16 mouse cellular contexts compared by ENCODE assay signal in genomic region chr9:96783258-96783657, GRCm38 (mm10). TPM values are rescaled to one million over a fixed set of nuclear protein-coding genes. Genes with fewer than 3 reads are reported as not detected.
A peak's percentile ranks its signal among the peaks of the same experiment; 100 is the strongest.
DNase-seq lines count a peak whose midpoint lies in the region; ATAC-seq lines count a peak whose summit lies in the region.
"Had no signal": no experiment of that assay in that cellular context is flagged by ENCODE, and none has a peak within 500 bp of the region (broad histone marks: within the 10 kb centered on the region; RNA-seq: fewer than 3 reads in every experiment).

No protein-coding gene starts in this region.

- H3K36me3 ChIP-seq in heart, embryonic 10.5 days: no peaks in the 10 kb centered on the region
- H3K36me3 ChIP-seq in lung, embryonic 16.5 days (ENCODE audit: control insufficient read depth, insufficient read depth, low read length): no peaks in the 10 kb centered on the region
- H3K36me3 ChIP-seq: embryonic facial prominence, embryonic 13.5 days; G1E; midbrain, embryonic 12.5 days had no signal

- H3K27me3 ChIP-seq in heart, embryonic 10.5 days (ENCODE audit: insufficient read depth, poor library complexity, severe bottlenecking): no peaks in the 10 kb centered on the region
- H3K27me3 ChIP-seq in lung, embryonic 16.5 days (ENCODE audit: control insufficient read depth, insufficient read depth, low read depth, low read length): no peaks in the 10 kb centered on the region
- H3K27me3 ChIP-seq: embryonic facial prominence, embryonic 13.5 days; midbrain, embryonic 12.5 days had no signal

- no peak for DNase-seq in heart, embryonic 10.5 days (ENCODE audit: low spot score)
- DNase-seq in heart, adult 8-10 months (ENCODE audit: low spot score): no peak
- DNase-seq in lung, postnatal 10 days: no peak
- DNase-seq in adipocyte (ENCODE audit: low spot score): peak; percentile 7
- peak; percentile 55 for DNase-seq in mesoderm, embryonic 11.5 days (ENCODE audit: low read depth, low spot score)
- no peak for DNase-seq in right cerebral cortex, adult 18-20 months
- DNase-seq: cerebellum, postnatal 14 days; thymus, postnatal 36 days had no signal

- WGBS in heart, embryonic 10.5 days: 23% methylated on average over 5 of the region's 5 CpGs
- WGBS in lung, embryonic 16.5 days: 43% methylated on average over 5 of the region's 5 CpGs

- peaks cover 27% of the 10 kb centered on the region for H3K4me1 ChIP-seq in heart, embryonic 10.5 days
- peaks cover 17% of the 10 kb centered on the region; the same call in 1 of the 2 replicates for H3K4me1 ChIP-seq in lung, embryonic 16.5 days (replicated peaks; ENCODE audit: control insufficient read depth, insufficient read depth, low read length)
- H3K4me1 ChIP-seq: midbrain, embryonic 12.5 days had no signal

- 0 out of 2 replicates have a peak, but pooled peaks have one; percentile 34 for ATAC-seq in lung, embryonic 16.5 days (ENCODE audit: low read depth)
- ATAC-seq in erythroblast, adult 5-6 weeks (replicated peaks; ENCODE audit: low FRiP score, poor library complexity, severe bottlenecking): no peak
- ATAC-seq: forebrain, embryonic 16.5 days had no signal

- no peak overlapping the region for H3K9ac ChIP-seq in lung, embryonic 16.5 days (ENCODE audit: low read length)
- H3K9ac ChIP-seq: embryonic facial prominence, embryonic 13.5 days; midbrain, embryonic 12.5 days had no signal

- H3K4me2 ChIP-seq in lung, embryonic 16.5 days (ENCODE audit: low read depth, low read length): no peak overlapping the region
- H3K4me2 ChIP-seq: embryonic facial prominence, embryonic 13.5 days; midbrain, embryonic 12.5 days had no signal

- peak overlapping the region; percentile 80 for H3K27ac ChIP-seq in heart, embryonic 10.5 days
- H3K27ac ChIP-seq in lung, embryonic 16.5 days (ENCODE audit: low read length): no peak overlapping the region
- H3K27ac ChIP-seq: embryonic facial prominence, embryonic 13.5 days; kidney, postnatal 0 days; midbrain, embryonic 12.5 days; stomach, postnatal 0 days had no signal

- no peak overlapping the region for H3K4me3 ChIP-seq in heart, embryonic 10.5 days
- no peak overlapping the region for H3K4me3 ChIP-seq in lung, embryonic 16.5 days (ENCODE audit: low read length)
- H3K4me3 ChIP-seq: embryonic facial prominence, embryonic 13.5 days; midbrain, embryonic 12.5 days had no signal

- no peaks in the 10 kb centered on the region for H3K9me3 ChIP-seq in heart, embryonic 10.5 days
- H3K9me3 ChIP-seq in lung, embryonic 16.5 days (ENCODE audit: control insufficient read depth, low read length): no peaks in the 10 kb centered on the region
- H3K9me3 ChIP-seq: embryonic facial prominence, embryonic 13.5 days; G1E; midbrain, embryonic 12.5 days had no signal

RNA-seq across cellular contexts. Expression of gene Zbtb38, which starts 30.6 kb away (rescaled TPM):
- 13.4 and 24.5 TPM in 2 replicates for polyA plus RNA-seq in heart, embryonic 10.5 days (2016; fragmentation: Nextera tagmentation; extraction: Ambion mirVana)
- 10 to 100 TPM; 38.8 to 42.4 (median 40.8) TPM for total RNA-seq in heart, adult 8-10 months (2022)
- polyA plus RNA-seq in lung, embryonic 16.5 days (2015; fragmentation: Nextera tagmentation; extraction: Ambion mirVana): 27.2 and 29.2 TPM in 2 replicates
- total RNA-seq in erythroblast, adult 5-6 weeks (2015; ENCODE audit: low replicate concordance): 4.8 and 7.1 TPM in 2 replicates
- 4.9 and 6.0 TPM in 2 replicates for total RNA-seq in erythroblast, adult 5-6 weeks (2017; ENCODE audit: low replicate concordance)

Comparison
In these comparisons a context has a peak if more than half of its experiments do, and no peak if none do; other contexts are left out.
1. DNase-seq: peak in adipocyte (single experiment) and mesoderm, embryonic 11.5 days (single experiment); none in heart, embryonic 10.5 days (single experiment), heart, adult 8-10 months (single experiment), lung, postnatal 10 days (single experiment) and right cerebral cortex, adult 18-20 months (single experiment).
2. RNA of gene Zbtb38, which starts 30.6 kb away (total RNA-seq): 38.8 to 42.4 TPM in heart, adult 8-10 months; 4.8 to 7.1 TPM in erythroblast, adult 5-6 weeks; every median in the first group is over 4 times any median in the second.